Mouse (Mus musculus): Measurements from ENCODE around the gene Col25a1.

- TF ChIP-seq CTCF (IDR thresholded peaks at IDR 0.05; ENCODE audit: low read depth, low read length), result no peak
- TF ChIP-seq POLR2A (IDR thresholded peaks at IDR 0.05; ENCODE audit: borderline replicate concordance, low read depth, low read length), result no peak
Observed at GRCm38 (mm10) chr3:130535021-130535420, 403.7 kb downstream of the Col25a1 start.
